Mouse (Mus musculus) stomach, embryonic 16.5 days (tissue): ENCODE measurements around the gene Ptpn13. TPM values are rescaled to one million over a fixed set of nuclear protein-coding genes. Genes with fewer than 3 reads are reported as not detected.

Experiments
- ATAC-seq: fragments of 200-750 bp; cut with Nextera tagmentation; 2 replicates; pipeline ENCODE4 v1.8.0; 2017; ENCODE audit warnings: moderate number of reproducible peaks, moderate TSS enrichment; ENCODE audit not compliant: insufficient read depth, low FRiP score
- H3K27ac ChIP-seq: fragments of 300-500 bp; sonication (generic); 2 replicates; pipeline ENCODE4 v1.5.1; 2014; ENCODE audit warnings: low read length
- H3K27me3 ChIP-seq: fragments of 300-500 bp; sonication (generic); 2 replicates; pipeline ENCODE4 v1.6.1; 2014; ENCODE audit warnings: low read length, control low read depth, mixed read lengths; ENCODE audit not compliant: control insufficient read depth, insufficient read depth
- H3K36me3 ChIP-seq: fragments of 300-500 bp; sonication (generic); 2 replicates; pipeline ENCODE4 v1.6.1; 2014; ENCODE audit warnings: low read length; ENCODE audit not compliant: control insufficient read depth, insufficient read depth
- H3K4me1 ChIP-seq: fragments of 300-500 bp; sonication (generic); 2 replicates; pipeline ENCODE4 v1.6.1; 2014; ENCODE audit warnings: low read length, control low read depth, mixed read lengths; ENCODE audit not compliant: control insufficient read depth, insufficient read depth
- H3K4me2 ChIP-seq: fragments of 300-500 bp; sonication (generic); 2 replicates; pipeline ENCODE4 v1.6.1; 2014; ENCODE audit warnings: low read depth, low read length, mixed read lengths
- H3K4me3 ChIP-seq: fragments of 300-500 bp; sonication (generic); replicated peaks from 2 replicates; pipeline ENCODE4 v1.5.1; 2014; ENCODE audit warnings: mild to moderate bottlenecking, low read length
- H3K9ac ChIP-seq: fragments of 300-500 bp; sonication (generic); 2 replicates; pipeline ENCODE4 v1.6.1; 2014; ENCODE audit warnings: low read length
- H3K9me3 ChIP-seq: fragments of 300-500 bp; sonication (generic); replicated peaks from 2 replicates; pipeline ENCODE4 v1.6.1; 2016; ENCODE audit warnings: low read length, control low read depth; ENCODE audit not compliant: control insufficient read depth
- WGBS: fragments of 180-500 bp; shearing (Covaris S2); extraction: QIAGEN DNeasy Blood & Tissue Kit; methylation state at CpG from one replicate; pipeline ENCODE4 v1.1.7; 2014; 5-methylcytosine and 5-hydroxymethylcytosine counted together
- polyA plus RNA-seq: library from polyadenylated mRNA; unstranded; fragments of >200 nt; fragmentation: Nextera tagmentation; extraction: Ambion mirVana; gene quantifications from 2 replicates; pipeline ENCODE4 v1.2.1, GENCODE M21; 2015

Gene Ptpn13
- polyA plus RNA-seq, 1 experiment from 2014 or later: 16.8 TPM

GRCm38 (mm10) chr5:103534454-103534853, 109.5 kb downstream of the Ptpn13 start:
- Histone ChIP-seq H3K4me2 (no peak overlapping the region), H3K4me3 (no peak overlapping the region), H3K27ac (no peak overlapping the region), H3K36me3 (0 out of 2 replicates have a peak, but pooled peaks cover 4% of the 10 kb centered on the region), H3K9me3 (no peaks in the 10 kb centered on the region), H3K27me3 (no peaks in the 10 kb centered on the region), H3K9ac (no peak overlapping the region), H3K4me1 (no peaks in the 10 kb centered on the region)
- no peak for ATAC-seq
- 55% methylated on average over 3 of the region's 3 CpGs for whole genome bisulfite sequencing

GRCm38 (mm10) chr5:103537429-103537828, 112.4 kb downstream of the Ptpn13 start:
- Histone ChIP-seq H3K4me2 (no peak overlapping the region), H3K4me1 (no peaks in the 10 kb centered on the region), H3K36me3 (no peaks in the 10 kb centered on the region), H3K27ac (no peak overlapping the region), H3K27me3 (no peaks in the 10 kb centered on the region), H3K9ac (no peak overlapping the region), H3K9me3 (no peaks in the 10 kb centered on the region), H3K4me3 (no peak overlapping the region)
- no peak for ATAC-seq
- WGBS: 62% methylated on average over 4 of the region's 4 CpGs

DNA sequence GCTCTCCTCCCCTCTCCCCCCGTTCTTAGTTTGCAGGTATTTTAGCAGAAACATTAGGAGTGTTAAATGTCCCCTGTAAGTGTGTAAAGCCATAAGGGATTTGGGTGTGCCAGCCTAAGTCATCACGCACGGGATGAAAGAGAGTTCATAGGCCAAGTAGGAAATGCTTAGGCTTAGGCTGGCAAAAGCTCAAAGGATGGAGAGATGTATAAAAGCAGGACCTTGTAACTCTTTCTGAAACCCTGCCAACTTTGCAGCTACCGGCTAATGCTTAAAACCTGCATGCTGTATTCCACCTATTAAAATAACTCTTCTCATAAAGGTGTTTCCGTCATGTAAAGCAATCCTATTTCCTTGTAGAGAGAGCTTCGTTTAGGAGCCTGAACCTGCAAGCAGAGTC, 115.6 kb downstream of the Ptpn13 start:
- Histone ChIP-seq H3K4me3 (no peak overlapping the region), H3K27me3 (no peaks in the 10 kb centered on the region), H3K9ac (no peak overlapping the region), H3K4me2 (no peak overlapping the region), H3K36me3 (no peaks in the 10 kb centered on the region), H3K4me1 (no peaks in the 10 kb centered on the region), H3K27ac (no peak overlapping the region), H3K9me3 (no peaks in the 10 kb centered on the region)
- ATAC-seq: no peak
- WGBS: 81% methylated on average over 6 of the region's 6 CpGs

GRCm38 (mm10) chr5:103541136-103541535, 116.1 kb downstream of the Ptpn13 start:
- Histone ChIP-seq H3K4me3 (no peak overlapping the region), H3K36me3 (no peaks in the 10 kb centered on the region)
- WGBS: 77% methylated on average over 10 of the region's 10 CpGs

DNA sequence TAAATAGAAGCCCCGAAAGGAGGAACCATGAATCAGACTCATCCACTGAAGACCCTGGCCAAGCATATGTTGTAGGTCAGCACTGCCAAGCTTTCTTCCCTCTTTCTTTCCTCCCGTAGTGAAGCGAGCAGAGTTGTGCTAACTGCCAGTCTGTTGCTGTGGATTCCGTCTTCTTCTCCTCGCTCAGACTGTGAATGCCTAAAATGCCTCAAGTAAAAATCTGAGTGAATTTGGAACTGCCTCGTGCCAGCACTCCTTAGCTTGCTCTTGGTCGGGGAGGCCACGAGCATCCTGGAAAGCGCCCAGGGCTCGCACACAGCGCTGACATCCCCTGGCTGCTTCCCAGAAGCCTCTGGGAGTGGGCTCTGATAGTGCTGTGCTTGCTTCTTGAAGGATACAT, 116.5 kb downstream of the Ptpn13 start:
- WGBS: 81% methylated on average over 11 of the region's 11 CpGs
- Histone ChIP-seq H3K9ac (no peak overlapping the region), H3K27ac (no peak overlapping the region), H3K9me3 (no peaks in the 10 kb centered on the region), H3K4me3 (no peak overlapping the region), H3K4me1 (no peaks in the 10 kb centered on the region), H3K36me3 (no peaks in the 10 kb centered on the region), H3K27me3 (no peaks in the 10 kb centered on the region), H3K4me2 (no peak overlapping the region)
- ATAC-seq: no peak

More at GRCm38 (mm10) chr5:103541136-103541535, 116.1 kb downstream of the Ptpn13 start:
- no peaks in the 10 kb centered on the region for H3K9me3 ChIP-seq
- H3K27ac ChIP-seq: no peak overlapping the region
- H3K27me3 ChIP-seq: no peaks in the 10 kb centered on the region
- ATAC-seq: no peak
- H3K4me1 ChIP-seq: no peaks in the 10 kb centered on the region
- no peak overlapping the region for H3K9ac ChIP-seq
- no peak overlapping the region for H3K4me2 ChIP-seq

GRCm38 (mm10) chr5:103545381-103546000, 120.5 kb downstream of the Ptpn13 start:
- no peak for ATAC-seq
- 93% methylated on average over 20 of the region's 20 CpGs for WGBS
- Histone ChIP-seq H3K4me1 (no peaks in the 10 kb centered on the region), H3K27ac (no peak overlapping the region), H3K36me3 (no peaks in the 10 kb centered on the region), H3K9ac (no peak overlapping the region), H3K4me3 (no peak overlapping the region), H3K9me3 (no peaks in the 10 kb centered on the region), H3K27me3 (no peaks in the 10 kb centered on the region), H3K4me2 (no peak overlapping the region)

GRCm38 (mm10) chr5:103554769-103555168, 129.8 kb downstream of the Ptpn13 start:
- Histone ChIP-seq H3K4me2 (no peak overlapping the region), H3K27ac (no peak overlapping the region), H3K27me3 (no peaks in the 10 kb centered on the region), H3K9me3 (no peaks in the 10 kb centered on the region), H3K36me3 (peaks cover 1% of the 10 kb centered on the region; the same call in 1 of the 2 replicates), H3K9ac (no peak overlapping the region), H3K4me3 (no peak overlapping the region), H3K4me1 (no peaks in the 10 kb centered on the region)
- no peak for ATAC-seq
- 90% methylated on average over 16 of the region's 16 CpGs for WGBS

GRCm38 (mm10) chr5:103560546-103560945, 135.6 kb downstream of the Ptpn13 start:
- ATAC-seq: no peak
- Histone ChIP-seq H3K4me1 (no peaks in the 10 kb centered on the region), H3K9ac (no peak overlapping the region), H3K36me3 (peaks cover 14% of the 10 kb centered on the region; the same call in 1 of the 2 replicates), H3K27me3 (no peaks in the 10 kb centered on the region), H3K4me2 (no peak overlapping the region), H3K9me3 (no peaks in the 10 kb centered on the region), H3K27ac (no peak overlapping the region), H3K4me3 (no peak overlapping the region)
- 89% methylated on average over 9 of the region's 9 CpGs for WGBS

DNA sequence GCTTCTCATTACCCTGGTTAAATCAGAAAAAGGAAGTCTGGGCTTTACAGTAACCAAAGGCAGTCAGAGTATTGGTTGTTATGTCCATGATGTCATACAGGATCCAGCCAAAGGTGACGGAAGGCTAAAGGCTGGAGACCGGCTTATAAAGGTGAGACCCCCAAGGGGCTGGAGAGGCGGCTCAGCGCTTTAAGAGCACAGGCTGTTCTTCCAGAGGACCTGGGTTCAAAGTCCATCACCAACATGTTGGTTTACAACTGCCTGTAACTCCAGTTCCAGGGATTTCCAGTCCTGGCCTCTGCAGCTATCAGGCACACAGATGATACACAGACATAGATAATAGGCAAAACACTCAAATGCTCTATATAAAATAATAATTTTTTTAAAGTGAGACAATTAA, 143.0 kb downstream of the Ptpn13 start:
- ATAC-seq: no peak
- Histone ChIP-seq H3K27me3 (no peaks in the 10 kb centered on the region), H3K27ac (no peak overlapping the region), H3K4me2 (no peak overlapping the region), H3K9ac (no peak overlapping the region), H3K4me3 (no peak overlapping the region), H3K9me3 (no peaks in the 10 kb centered on the region), H3K4me1 (no peaks in the 10 kb centered on the region), H3K36me3 (peaks cover 7% of the 10 kb centered on the region; the same call in 1 of the 2 replicates)
- WGBS: 87% methylated on average over 4 of the region's 4 CpGs
